Mouse (Mus musculus) thymus, adult 2 months (tissue): ENCODE measurements around the gene Cfap100. TPM values are rescaled to one million over a fixed set of nuclear protein-coding genes. Genes with fewer than 3 reads are reported as not detected.

Source experiments
- DNase-seq: peaks from one replicate; pipeline ENCODE4 v3.0.0; 2021
- H3K27ac ChIP-seq: fragments of 200-500 bp; 2 replicates; pipeline ENCODE4 v1.5.1; 2012; ENCODE audit warnings: low read length, control low read depth; ENCODE audit not compliant: control insufficient read depth, insufficient read depth
- H3K27me3 ChIP-seq: fragments of 200-500 bp; 2 replicates; pipeline ENCODE4 v1.6.1; 2012; ENCODE audit warnings: mild to moderate bottlenecking, low read length, moderate library complexity, mixed read lengths; ENCODE audit not compliant: control insufficient read depth, insufficient read depth
- H3K36me3 ChIP-seq: fragments of 200-500 bp; 2 replicates; pipeline ENCODE4 v1.6.1; 2012; ENCODE audit warnings: mild to moderate bottlenecking, low read length, moderate library complexity; ENCODE audit not compliant: control insufficient read depth, insufficient read depth
- H3K4me1 ChIP-seq: fragments of 200-500 bp; replicated peaks from 2 replicates; pipeline ENCODE4 v1.6.1; 2012; ENCODE audit warnings: low read length; ENCODE audit not compliant: control insufficient read depth, insufficient read depth
- H3K4me3 ChIP-seq: fragments of 200-500 bp; 2 replicates; pipeline ENCODE4 v1.5.1; 2012; ENCODE audit warnings: mild to moderate bottlenecking, low read length, control low read depth, moderate library complexity; ENCODE audit not compliant: control insufficient read depth, insufficient read depth
- CTCF ChIP-seq: fragments of 200-500 bp; IDR thresholded peaks from 2 replicates; pipeline ENCODE4 v1.5.1; 2012; ENCODE audit warnings: mild to moderate bottlenecking, control low read depth, low read length, moderate library complexity, borderline replicate concordance; ENCODE audit not compliant: control insufficient read depth, poor library complexity, insufficient read depth; ENCODE audit errors: extremely low read depth
- POLR2A ChIP-seq: fragments of 200-500 bp; IDR thresholded peaks from 2 replicates; pipeline ENCODE4 v1.6.1; 2012; ENCODE audit warnings: mild to moderate bottlenecking, low read length, control low read depth, moderate library complexity; ENCODE audit not compliant: control insufficient read depth, poor library complexity, insufficient read depth; ENCODE audit errors: extremely low read depth
- WGBS: fragments of 180-500 bp; shearing (Covaris S2); methylation state at CpG from one replicate; pipeline ENCODE4 v1.1.7; 2018; 5-methylcytosine and 5-hydroxymethylcytosine counted together
- polyA plus RNA-seq: library from polyadenylated mRNA; depleted of rRNA; stranded (reverse); fragments of >200 nt; gene quantifications from 2 replicates; pipeline ENCODE4 v1.2.3, GENCODE M21; 2012; rRNA removed

Gene Cfap100
- polyA plus RNA-seq, 1 experiment: 0.05 TPM

DNA sequence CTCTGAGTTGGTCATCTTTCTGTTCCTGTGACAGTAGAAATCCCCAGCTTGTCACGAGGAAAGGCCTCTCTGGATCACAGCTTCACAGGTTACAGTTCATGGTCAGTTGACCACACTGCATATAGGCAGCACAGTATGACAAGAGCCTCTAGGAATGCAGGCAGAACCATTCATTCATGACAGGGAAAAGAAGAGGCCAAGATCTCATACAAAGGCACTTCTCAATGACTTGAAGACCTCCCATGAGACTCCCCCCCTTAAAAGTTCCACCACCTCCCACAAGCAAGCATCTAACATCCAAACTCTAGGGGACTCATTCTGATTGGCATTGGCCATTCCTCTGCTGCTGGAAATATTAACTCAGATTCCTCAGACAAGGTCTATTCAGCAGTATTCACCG is 69.2 kb downstream of the Cfap100 start:
- DNase-seq: no peak
- no peak for TF ChIP-seq CTCF
- no peak for TF ChIP-seq POLR2A
- WGBS: 81% methylated on average over 2 of the region's 2 CpGs
- Histone ChIP-seq H3K4me3 (no peak overlapping the region), H3K36me3 (no peaks in the 10 kb centered on the region), H3K27ac (no peak overlapping the region), H3K4me1 (no peaks in the 10 kb centered on the region), H3K27me3 (no peaks in the 10 kb centered on the region)

DNA sequence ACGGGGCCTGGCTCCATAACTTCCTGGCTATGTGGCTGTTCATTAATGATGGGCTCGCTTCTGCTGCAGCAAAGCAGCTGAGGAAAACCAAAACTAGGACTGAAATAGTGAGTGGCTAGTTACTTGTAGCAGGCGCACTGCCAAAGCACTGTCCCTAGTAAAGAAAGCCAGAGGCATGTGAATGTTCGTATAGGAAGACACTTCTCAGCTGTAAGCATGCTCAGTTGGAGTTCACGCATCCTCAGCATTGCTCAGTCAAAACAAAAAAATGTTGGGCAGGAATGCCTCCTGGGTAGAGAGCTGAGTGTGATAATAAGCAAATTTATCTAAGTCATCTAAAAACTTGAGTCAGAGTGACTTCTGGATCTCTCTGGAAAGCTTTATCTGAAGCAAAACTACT is 70.5 kb downstream of the Cfap100 start:
- no peak overlapping the region for H3K4me3 ChIP-seq
- no peak for DNase-seq
- no peaks in the 10 kb centered on the region for H3K36me3 ChIP-seq
- WGBS: 70% methylated on average over 5 of the region's 5 CpGs
- TF ChIP-seq CTCF (no peak), POLR2A (no peak)
- H3K4me1 ChIP-seq: no peaks in the 10 kb centered on the region
- no peak overlapping the region for H3K27ac ChIP-seq
- H3K27me3 ChIP-seq: no peaks in the 10 kb centered on the region

Other genes starting within 250 kb of the Cfap100 start
- gene V1ra8, start 226.0 kb downstream of the Cfap100 start, polyA plus RNA-seq: not detected in 2 replicates
- gene Vmn1r53, start 204.4 kb downstream of the Cfap100 start, polyA plus RNA-seq: not detected in 2 replicates
- not detected in 2 replicates for gene Vmn1r54, start 182.5 kb downstream of the Cfap100 start, polyA plus RNA-seq
- not detected in 2 replicates for gene BC048671, start 127.6 kb downstream of the Cfap100 start, polyA plus RNA-seq
- gene Chst13, start 103.6 kb downstream of the Cfap100 start, polyA plus RNA-seq: 0.50 and 0.57 TPM in 2 replicates
- gene Uroc1, start 95.5 kb downstream of the Cfap100 start, polyA plus RNA-seq: 0.09 and 1.1 TPM in 2 replicates
- 42.9 and 66.5 TPM in 2 replicates for gene Zxdc, start 59.3 kb downstream of the Cfap100 start, polyA plus RNA-seq
- 18.6 and 23.8 TPM in 2 replicates for gene Klf15, start 33.8 kb upstream of the Cfap100 start, polyA plus RNA-seq
- 14.0 and 14.8 TPM in 2 replicates for gene Aldh1l1, start 57.6 kb upstream of the Cfap100 start, polyA plus RNA-seq
- gene Slc41a3, start 175.9 kb upstream of the Cfap100 start, polyA plus RNA-seq: 9.6 and 12.3 TPM in 2 replicates